Mouse (Mus musculus): Measurements from ENCODE around the gene Tmem82.
A peak's percentile ranks its signal among the peaks of the same experiment; 100 is the strongest.
"Not testable (repeated sequence)": the region's sequence is repeated elsewhere in the genome, so short reads cannot be mapped to it uniquely, and the experiment has no call there.

The Tmem82 gene

GRCm38 (mm10) chr4:141574789-141575702 is 43.4 kb downstream of the Tmem82 start:
- peak; percentile 92 for DNase-seq (ENCODE audit: low spot score)

GRCm38 (mm10) chr4:141573359-141573966 is 45.0 kb downstream of the Tmem82 start:
- no peak for DNase-seq (ENCODE audit: low spot score)

GRCm38 (mm10) chr4:141572668-141573358 is 45.6 kb downstream of the Tmem82 start:
- no peak for DNase-seq (ENCODE audit: low spot score)

GRCm38 (mm10) chr4:141571934-141572333 is 46.5 kb downstream of the Tmem82 start:
- DNase-seq (ENCODE audit: low spot score): no peak

GRCm38 (mm10) chr4:141571337-141571739 is 47.1 kb downstream of the Tmem82 start:
- no peak for DNase-seq (ENCODE audit: low spot score)

GRCm38 (mm10) chr4:141570821-141571220 is 47.6 kb downstream of the Tmem82 start:
- no peak for DNase-seq (ENCODE audit: low spot score)

- no peak for DNase-seq (ENCODE audit: low spot score)
These were observed 48.4 kb downstream of the Tmem82 start for GRCm38 (mm10) chr4:141570004-141570403.

GRCm38 (mm10) chr4:141568966-141569365 is 49.5 kb downstream of the Tmem82 start:
- DNase-seq (ENCODE audit: low spot score): no peak

GRCm38 (mm10) chr4:141567174-141567573 is 51.3 kb downstream of the Tmem82 start:
- DNase-seq (ENCODE audit: low spot score): not testable (repeated sequence)

- DNase-seq (ENCODE audit: low spot score): no peak
These were observed 52.2 kb downstream of the Tmem82 start for GRCm38 (mm10) chr4:141566187-141566586.

- DNase-seq (ENCODE audit: low spot score): no peak
These were observed 53.1 kb downstream of the Tmem82 start for GRCm38 (mm10) chr4:141565325-141565724.

GRCm38 (mm10) chr4:141564660-141565059 is 53.8 kb downstream of the Tmem82 start:
- no peak for DNase-seq (ENCODE audit: low spot score)

- no peak for DNase-seq (ENCODE audit: low spot score)
These were observed 54.2 kb downstream of the Tmem82 start for GRCm38 (mm10) chr4:141564209-141564608.

All from retina, embryonic 14.5 days (tissue).